Mouse (Mus musculus): ENCODE data around the gene Cds2.
"Not testable (repeated sequence)": the region's sequence is repeated elsewhere in the genome, so short reads cannot be mapped to it uniquely, and the experiment has no call there.

Cds2 gene

GRCm38 (mm10) chr2:132292083-132292482 lies 29.1 kb downstream of the Cds2 start:
- DNase-seq (ENCODE audit: low spot score in 2 of 2), result peak; percentile 48 to 55

- no peak for DNase-seq (ENCODE audit: low spot score in 2 of 2)
Observed at GRCm38 (mm10) chr2:132293694-132294450, 30.9 kb downstream of the Cds2 start.

- no peak for DNase-seq (ENCODE audit: low spot score in 2 of 2)
Observed at GRCm38 (mm10) chr2:132298250-132298649, 35.3 kb downstream of the Cds2 start.

DNA sequence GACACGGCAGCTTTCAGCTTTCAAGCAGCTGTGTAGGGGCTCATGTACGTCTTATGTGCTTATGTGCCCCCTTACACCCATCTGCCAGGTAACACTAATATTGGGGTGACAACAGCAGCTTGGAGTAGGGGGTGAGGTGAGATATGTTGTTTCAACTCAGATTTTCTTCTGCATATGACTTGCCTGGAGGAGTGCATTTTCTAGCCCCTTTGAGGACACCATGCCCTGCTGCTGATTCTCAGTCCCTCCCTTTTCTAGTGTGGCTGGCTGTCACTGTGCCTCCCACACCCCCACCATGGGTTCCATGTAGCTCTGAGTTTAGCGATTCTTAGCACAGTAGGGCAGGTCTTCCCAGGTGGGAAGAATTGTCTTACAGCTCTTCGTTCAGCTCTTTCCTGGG lies 38.5 kb downstream of the Cds2 start:
- DNase-seq (ENCODE audit: low spot score in 2 of 2), result no peak

DNA sequence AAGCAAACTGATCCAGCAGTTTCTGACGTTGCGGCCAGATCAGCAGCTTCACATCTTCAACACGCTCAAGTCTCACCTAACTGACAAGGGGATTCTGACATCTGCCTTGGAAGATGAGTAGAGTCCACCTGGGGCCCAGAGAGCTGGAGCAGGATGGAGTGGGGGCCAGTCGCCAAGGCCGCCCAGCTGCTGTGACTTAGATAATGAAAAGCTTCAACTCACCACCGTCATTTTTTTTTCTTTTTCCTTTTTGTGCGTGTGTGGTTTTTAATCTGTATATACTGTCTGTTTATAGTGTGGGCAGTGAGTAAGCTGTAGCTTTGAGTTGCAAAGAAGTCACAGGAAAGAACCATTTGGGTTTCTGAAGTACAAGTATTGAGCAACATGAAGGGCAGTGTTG lies 42.2 kb downstream of the Cds2 start:
- no peak for DNase-seq (ENCODE audit: low spot score in 2 of 2)

DNA sequence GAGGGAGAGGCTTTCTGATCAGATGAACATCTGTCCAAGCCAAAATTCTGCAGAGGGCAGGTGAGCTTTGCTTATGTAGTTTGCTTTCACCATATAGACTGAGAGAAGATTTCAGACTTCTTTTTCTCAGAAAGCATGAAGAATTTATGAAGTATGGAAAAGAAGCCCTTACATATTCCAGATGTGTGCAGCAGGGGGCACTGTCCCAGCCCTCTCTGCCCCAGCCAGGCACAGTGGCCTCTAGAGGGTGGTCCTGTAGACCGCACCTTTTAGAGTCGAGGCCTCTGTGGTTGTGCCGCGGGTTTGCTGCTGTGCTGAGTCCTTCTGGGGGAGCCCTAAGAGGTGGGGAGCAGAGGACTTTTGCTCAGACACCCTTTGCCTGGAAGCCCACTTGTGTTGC lies 43.0 kb downstream of the Cds2 start:
- no peak for DNase-seq (ENCODE audit: low spot score in 2 of 2)

- DNase-seq (ENCODE audit: low spot score in 2 of 2), result no peak
Observed at GRCm38 (mm10) chr2:132307213-132307843, 44.4 kb downstream of the Cds2 start.

- no peak for DNase-seq (ENCODE audit: low spot score in 2 of 2)
Observed at GRCm38 (mm10) chr2:132308829-132309228, 45.9 kb downstream of the Cds2 start.

GRCm38 (mm10) chr2:132309398-132309930 lies 46.5 kb downstream of the Cds2 start:
- no peak for DNase-seq (ENCODE audit: low spot score in 2 of 2)

- no peak for DNase-seq (ENCODE audit: low spot score in 2 of 2)
Observed at GRCm38 (mm10) chr2:132312616-132313015, 49.7 kb downstream of the Cds2 start.

GRCm38 (mm10) chr2:132313568-132313967 lies 50.6 kb downstream of the Cds2 start:
- DNase-seq (ENCODE audit: low spot score in 2 of 2), result no peak

DNA sequence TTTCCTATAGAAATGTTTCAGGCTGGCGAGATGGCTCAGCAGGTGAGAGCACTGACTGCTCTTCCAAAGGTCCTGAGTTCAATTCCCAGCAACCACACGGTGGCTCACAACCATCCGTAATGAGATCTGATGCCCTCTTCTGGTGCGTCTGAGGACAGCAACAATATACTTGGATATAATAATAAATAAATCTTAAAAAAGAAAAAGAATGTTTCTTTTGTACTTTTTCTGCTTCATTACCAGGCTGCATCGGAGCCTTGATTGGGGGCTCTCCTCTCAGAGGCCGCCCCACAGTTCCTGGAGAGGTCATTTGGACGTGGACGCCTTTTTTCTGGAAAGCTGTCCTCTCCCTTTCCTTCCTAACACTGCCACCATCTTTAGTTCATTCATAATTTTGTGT lies 51.1 kb downstream of the Cds2 start:
- DNase-seq (ENCODE audit: low spot score in 2 of 2), result not testable (repeated sequence)

DNA sequence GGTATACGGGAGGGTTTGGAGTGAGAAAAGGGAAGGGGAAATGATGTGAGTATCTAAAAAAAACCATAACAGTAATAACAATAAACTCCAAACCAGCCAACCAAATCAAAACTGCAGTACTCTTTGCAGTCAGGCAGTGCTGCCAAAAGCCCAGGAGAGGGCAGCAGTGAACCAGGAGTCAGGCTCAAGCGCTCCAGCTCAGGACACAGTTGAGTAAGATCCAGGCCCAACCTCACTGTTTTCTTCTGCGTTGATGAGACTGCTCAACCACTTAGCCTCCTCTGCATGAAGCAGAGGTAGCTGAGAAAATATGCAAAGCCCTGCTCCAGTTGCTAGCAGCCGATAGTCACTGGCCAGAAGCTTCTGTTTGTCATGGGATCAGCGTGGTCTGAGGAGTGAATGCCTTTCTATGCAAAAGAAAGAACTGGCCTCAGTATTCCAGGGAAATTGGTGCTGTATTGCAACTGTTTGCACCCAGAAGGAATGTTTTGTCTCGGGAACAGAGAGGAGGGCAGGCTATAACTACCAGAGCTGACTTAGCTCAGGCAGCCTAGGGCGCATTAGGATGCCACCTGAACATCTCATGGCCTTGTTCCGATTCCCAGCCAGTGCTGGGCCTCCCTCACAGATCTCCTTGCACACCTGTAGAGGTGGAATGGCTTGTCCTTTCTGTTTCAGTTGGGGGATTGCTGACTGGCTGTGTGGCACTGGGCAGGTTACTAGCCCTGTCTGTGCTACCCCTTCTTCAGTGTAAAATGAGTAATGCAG lies 53.3 kb downstream of the Cds2 start:
- DNase-seq (ENCODE audit: low spot score in 2 of 2), result peak; percentile 75 to 79

DNA sequence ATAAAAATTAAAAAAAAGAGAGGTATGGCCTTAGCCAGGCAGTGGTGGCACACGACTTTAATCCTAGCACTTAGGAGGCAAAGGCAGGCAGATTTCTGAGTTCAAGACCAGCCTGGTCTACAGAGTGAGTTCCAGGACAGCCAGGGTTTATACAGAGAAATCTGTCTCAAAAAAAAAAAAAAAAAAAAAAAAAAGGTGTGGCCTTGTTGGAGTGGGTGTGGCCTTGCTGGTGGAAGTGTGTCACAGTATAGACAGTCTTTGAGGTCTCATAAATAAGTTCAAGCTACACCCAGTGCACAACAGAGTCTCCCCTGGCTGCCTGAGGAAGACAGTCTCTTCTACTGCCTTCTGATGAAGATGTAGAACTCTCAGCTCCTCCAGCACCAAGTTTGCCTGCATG lies 54.2 kb downstream of the Cds2 start:
- DNase-seq (ENCODE audit: low spot score in 2 of 2), result no peak

GRCm38 (mm10) chr2:132320516-132320915 lies 57.6 kb downstream of the Cds2 start:
- DNase-seq (ENCODE audit: low spot score in 2 of 2), result no peak

GRCm38 (mm10) chr2:132323541-132323940 lies 60.6 kb downstream of the Cds2 start:
- no peak for DNase-seq (ENCODE audit: low spot score in 2 of 2)

- no peak for DNase-seq (ENCODE audit: low spot score in 2 of 2)
Observed at GRCm38 (mm10) chr2:132337202-132337601, 74.3 kb downstream of the Cds2 start.

- DNase-seq (ENCODE audit: low spot score in 2 of 2), result no peak
Observed at GRCm38 (mm10) chr2:132340350-132340749, 77.4 kb downstream of the Cds2 start.

DNA sequence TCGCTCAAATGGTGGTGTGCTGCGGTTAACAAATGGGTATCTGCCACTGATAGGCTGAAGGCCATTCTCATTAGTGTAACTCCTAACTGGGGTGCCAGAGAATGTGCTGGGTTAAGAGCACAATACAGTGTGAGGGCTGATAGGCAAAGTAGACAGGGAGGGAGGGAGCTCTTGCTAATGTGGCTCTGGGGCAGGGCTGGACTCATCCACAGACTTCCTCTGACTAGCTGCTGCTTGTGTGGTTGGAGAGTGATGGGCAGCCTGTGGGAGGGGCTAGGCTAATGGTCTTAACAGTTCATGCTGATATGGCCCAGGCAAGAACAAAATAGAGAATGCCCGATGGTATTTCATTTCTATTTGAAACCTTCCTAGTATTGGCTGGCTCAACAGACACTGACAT lies 78.3 kb downstream of the Cds2 start:
- DNase-seq (ENCODE audit: low spot score in 2 of 2), result no peak

DNA sequence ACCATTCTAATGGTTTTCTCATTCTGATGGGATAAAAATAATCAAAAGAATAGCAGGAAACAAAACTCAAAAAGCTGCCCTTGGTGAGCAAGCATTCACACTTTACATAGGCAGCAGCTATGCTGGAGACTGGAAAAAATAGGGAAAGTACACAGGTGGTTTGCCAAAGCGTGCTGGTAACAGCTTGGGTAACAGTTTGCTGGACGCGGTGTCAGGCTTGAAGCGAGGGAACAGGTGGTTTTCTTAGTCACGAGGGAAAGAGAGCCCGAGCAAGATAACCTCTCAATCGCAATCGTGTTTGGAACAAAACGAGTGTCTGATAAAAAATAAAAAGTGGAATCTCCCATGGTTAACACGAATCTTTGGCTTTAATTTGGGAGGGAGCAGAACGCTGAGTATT lies 80.9 kb downstream of the Cds2 start:
- DNase-seq (ENCODE audit: low spot score in 2 of 2), result peak in 1 of 2 experiments; percentile 8

Data from right cerebral cortex, adult 2 months (tissue).